Mouse (Mus musculus) ES-E14 (cell line): Measurements from ENCODE around the gene Eif2ak4. TPM values are rescaled to one million over a fixed set of nuclear protein-coding genes. Genes with fewer than 3 reads are reported as not detected.

Source experiments
- DNase-seq: peaks from one replicate; pipeline ENCODE4 v3.0.0-alpha.2; 2013; ENCODE audit warnings: low read depth, low spot score
- H3K27ac ChIP-seq: 2 replicates; pipeline ENCODE4 v1.5.1; 2012; ENCODE audit warnings: low read depth, mild to moderate bottlenecking, low read length, moderate library complexity, mixed read lengths; ENCODE audit not compliant: poor library complexity, insufficient read depth, severe bottlenecking
- H3K36me3 ChIP-seq: 2 replicates; pipeline ENCODE4 v1.6.1; 2012; ENCODE audit warnings: mild to moderate bottlenecking, low read length, moderate library complexity, mixed read lengths; ENCODE audit not compliant: control insufficient read depth, poor library complexity, insufficient read depth, severe bottlenecking
- H3K4me1 ChIP-seq, 2 experiments: fragments of 150-350 bp in 1 of 2; sonication (generic) in 1 of 2; 2 replicates each; pipeline ENCODE4 v1.6.1; 2012; ENCODE audit warnings: low read length in 2 of 2, mild to moderate bottlenecking in 1 of 2, mixed read lengths in 1 of 2; ENCODE audit not compliant: control insufficient read depth in 2 of 2, insufficient read depth in 2 of 2, poor library complexity in 1 of 2
- H3K4me3 ChIP-seq, 2 experiments: fragments of 150-350 bp in 1 of 2; sonication (generic) in 1 of 2; 2 replicates each; pipeline ENCODE4 v1.5.1; 2012; ENCODE audit warnings: low read length in 2 of 2, low read depth in 1 of 2, mild to moderate bottlenecking in 1 of 2, mixed read lengths in 1 of 2; ENCODE audit not compliant: insufficient read depth in 1 of 2, poor library complexity in 1 of 2, severe bottlenecking in 1 of 2
- H3K9ac ChIP-seq: 2 replicates; pipeline ENCODE4 v1.6.1; 2012; ENCODE audit warnings: low read depth, mild to moderate bottlenecking, low read length, mixed read lengths; ENCODE audit not compliant: poor library complexity, insufficient read depth, severe bottlenecking
- H3K9me3 ChIP-seq: fragments of 150-350 bp; sonication (generic); 2 replicates; pipeline ENCODE4 v1.6.1; 2012; ENCODE audit warnings: low read depth, mild to moderate bottlenecking, low read length; ENCODE audit not compliant: control insufficient read depth, insufficient read depth
- CHD2 ChIP-seq: IDR thresholded peaks from 2 replicates; pipeline ENCODE4 v1.6.1; 2014; ENCODE audit warnings: mild to moderate bottlenecking, low read depth, low read length, inconsistent platforms
- HCFC1 ChIP-seq: IDR thresholded peaks from 2 replicates; pipeline ENCODE4 v1.6.1; 2012; ENCODE audit warnings: low read length, inconsistent platforms, borderline replicate concordance; ENCODE audit not compliant: insufficient read depth
- MAFK ChIP-seq: IDR thresholded peaks from 2 replicates; pipeline ENCODE4 v1.6.1; 2014; ENCODE audit warnings: mild to moderate bottlenecking, low read depth, low read length, inconsistent platforms; ENCODE audit not compliant: insufficient read depth
- ZC3H11A ChIP-seq: IDR thresholded peaks from 2 replicates; pipeline ENCODE4 v1.6.1; 2012; ENCODE audit warnings: low read depth, mild to moderate bottlenecking, inconsistent platforms, low read length, borderline replicate concordance
- ZNF384 ChIP-seq: IDR thresholded peaks from 2 replicates; pipeline ENCODE4 v1.6.1; 2012; ENCODE audit warnings: low read depth, low read length, inconsistent platforms
- in situ Hi-C, 2 experiments: fragments of 600-800 bp; cut with MboI; formaldehyde crosslinking; loops; one replicate each; pipeline ENCODE4 v1.15.1; 2025; ENCODE audit warnings: low sequenced_read_pairs in 2 of 2, inconsistent platforms in 1 of 2; ENCODE audit not compliant: unreplicated experiment in 2 of 2
- total RNA-seq: library from RNA; depleted of rRNA; stranded (reverse); fragments of 300-350 nt; gene quantifications from 2 replicates; pipeline ENCODE4 v1.2.3, GENCODE M21; 2012

The Eif2ak4 gene
- total RNA-seq, 1 experiment = 8.1 TPM

DNA sequence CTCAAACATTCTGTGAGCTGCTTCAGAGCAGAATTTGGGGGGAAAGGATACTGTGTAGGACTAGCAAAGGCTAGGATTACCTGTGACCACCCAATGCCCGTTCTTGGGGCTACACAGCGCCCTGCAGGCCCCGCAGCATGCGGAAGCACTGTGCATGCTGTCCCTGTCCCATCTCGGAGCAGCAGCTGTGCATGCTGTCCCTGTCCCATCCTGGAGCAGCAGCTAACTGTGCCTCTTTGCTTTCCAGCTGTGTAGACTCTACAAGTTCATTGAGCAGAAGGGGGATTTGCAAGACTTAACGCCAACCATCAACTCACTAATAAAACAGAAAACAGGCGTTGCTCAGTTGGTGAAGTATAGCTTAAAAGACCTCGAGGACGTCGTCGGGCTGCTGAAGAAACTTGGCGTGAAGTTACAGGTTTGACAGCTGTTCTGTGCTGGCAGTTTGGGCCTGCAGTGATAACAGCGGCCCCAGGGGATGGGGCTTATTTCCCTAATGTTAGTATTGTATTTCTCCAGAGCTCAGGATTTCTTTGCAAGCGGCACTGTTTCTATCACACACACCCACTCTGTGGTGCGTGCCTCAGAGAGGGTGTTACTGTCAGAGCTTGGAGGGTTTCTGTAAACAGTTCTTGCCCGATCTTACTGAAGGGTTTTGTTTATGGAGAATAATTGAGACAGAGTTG lies 73.2 kb downstream of the Eif2ak4 start:
- Histone ChIP-seq H3K9me3 (no peaks in the 10 kb centered on the region), H3K9ac (no peak overlapping the region), H3K27ac (no peak overlapping the region), H3K4me3 (no peak overlapping the region), H3K4me1 (0 out of 4 replicates have a peak, but pooled peaks cover 0 to 2% of the 10 kb centered on the region in 2 experiments), H3K36me3 (peaks cover 2% of the 10 kb centered on the region)
- no peak for DNase-seq
- TF ChIP-seq MAFK (no peak), HCFC1 (no peak), ZNF384 (no peak), ZC3H11A (no peak), CHD2 (no peak)
- in situ Hi-C loops = no loop called here

DNA sequence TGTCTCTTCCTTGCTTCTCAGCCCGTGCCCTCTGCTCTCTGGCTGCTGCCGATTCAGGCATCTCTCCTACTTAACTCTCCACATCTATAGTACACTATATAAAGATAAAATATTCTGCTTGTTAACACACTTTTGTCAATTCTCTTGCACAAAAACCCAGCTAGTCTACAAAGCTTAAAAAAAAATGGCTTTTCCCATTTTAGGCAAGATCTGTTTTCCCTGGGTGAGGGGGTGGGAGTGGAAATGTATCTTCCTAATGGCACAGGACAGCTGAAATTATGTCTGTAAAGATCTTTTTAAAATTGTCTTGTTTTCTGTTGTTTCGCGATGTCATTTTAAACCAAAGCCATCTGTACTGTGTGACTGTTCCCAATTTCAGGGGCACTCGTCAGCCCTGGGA lies 75.1 kb downstream of the Eif2ak4 start:
- no peak for DNase-seq
- TF ChIP-seq MAFK = no peak
- no peak for TF ChIP-seq ZC3H11A
- TF ChIP-seq CHD2 = no peak
- TF ChIP-seq ZNF384 = no peak
- no peak for TF ChIP-seq HCFC1
- no peaks in the 10 kb centered on the region for H3K9me3 ChIP-seq
- H3K4me1 ChIP-seq = 0 out of 4 replicates have a peak, but pooled peaks cover 0 to 2% of the 10 kb centered on the region in 2 experiments
- H3K9ac ChIP-seq = no peak overlapping the region
- H3K4me3 ChIP-seq = no peak overlapping the region
- in situ Hi-C loops = no loop called here
- no peak overlapping the region for H3K27ac ChIP-seq
- H3K36me3 ChIP-seq = no peaks in the 10 kb centered on the region; the same call in none of the 2 replicates

GRCm38 (mm10) chr2:118464450-118464849 lies 76.0 kb downstream of the Eif2ak4 start:
- Histone ChIP-seq H3K36me3 (no peaks in the 10 kb centered on the region; the same call in none of the 2 replicates), H3K9ac (no peak overlapping the region), H3K4me1 (0 out of 4 replicates have a peak, but pooled peaks cover 0 to 2% of the 10 kb centered on the region in 2 experiments), H3K4me3 (no peak overlapping the region), H3K9me3 (no peaks in the 10 kb centered on the region), H3K27ac (no peak overlapping the region)
- no peak for TF ChIP-seq ZC3H11A
- TF ChIP-seq HCFC1 = no peak
- TF ChIP-seq MAFK = no peak
- no peak for TF ChIP-seq CHD2
- TF ChIP-seq ZNF384 = no peak
- no peak for DNase-seq
- in situ Hi-C loops = no loop called here

GRCm38 (mm10) chr2:118465894-118466293 lies 77.5 kb downstream of the Eif2ak4 start:
- Histone ChIP-seq H3K27ac (no peak overlapping the region), H3K4me1 (0 out of 4 replicates have a peak, but pooled peaks cover 0 to 2% of the 10 kb centered on the region in 2 experiments), H3K4me3 (no peak overlapping the region), H3K9me3 (no peaks in the 10 kb centered on the region), H3K36me3 (no peaks in the 10 kb centered on the region; the same call in none of the 2 replicates), H3K9ac (no peak overlapping the region)
- TF ChIP-seq CHD2 (no peak), ZC3H11A (no peak), HCFC1 (no peak), ZNF384 (no peak), MAFK (no peak)
- in situ Hi-C loops = no loop called here
- DNase-seq = no peak
